Mouse (Mus musculus) gastrocnemius, postnatal 4 days (tissue): ENCODE data around the gene Ereg. TPM values are rescaled to one million over a fixed set of nuclear protein-coding genes. Genes with fewer than 3 reads are reported as not detected.

Experiments used
- DNase-seq, 2 experiments: peaks; one replicate each; pipeline ENCODE4 v3.0.0; 2021 to 2022; ENCODE audit warnings: low spot score in 2 of 2, mixed read lengths in 2 of 2
- total RNA-seq, 2 experiments: library from RNA; stranded (reverse); gene quantifications; 2 replicates each; pipeline ENCODE4 v1.2.3; 2021

The Ereg gene
- total RNA-seq, 2 experiments from 2014 or later: 0.10 TPM; not detected in 1

GRCm38 (mm10) chr5:91110023-91110670 is 35.7 kb downstream of the Ereg start:
- DNase-seq: no peak

DNA sequence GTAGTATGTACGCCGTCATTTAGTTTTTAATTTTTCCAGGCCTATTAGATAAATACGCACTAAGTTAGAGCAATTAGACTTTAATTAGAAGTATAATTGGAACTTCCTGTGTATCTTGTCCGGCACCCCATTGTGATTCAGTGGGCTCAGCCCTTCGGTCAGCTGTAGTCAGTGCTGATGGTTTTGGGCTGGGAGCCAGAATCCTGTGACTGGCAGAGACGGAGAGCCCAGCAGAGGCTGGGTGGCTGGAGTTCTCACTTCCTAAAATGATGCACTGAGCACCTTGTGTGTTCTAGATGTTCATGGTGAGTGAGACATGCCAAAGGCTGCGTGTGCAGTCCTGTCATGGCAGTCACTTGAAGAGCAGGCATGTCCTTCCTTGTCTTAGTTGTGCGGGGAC is 36.6 kb downstream of the Ereg start:
- DNase-seq: no peak

GRCm38 (mm10) chr5:91113967-91114366 is 39.5 kb downstream of the Ereg start:
- no peak for DNase-seq

GRCm38 (mm10) chr5:91114574-91114973 is 40.2 kb downstream of the Ereg start:
- no peak for DNase-seq

- no peak for DNase-seq
Observed at GRCm38 (mm10) chr5:91118618-91119017, 44.2 kb downstream of the Ereg start.

GRCm38 (mm10) chr5:91123404-91123803 is 49.0 kb downstream of the Ereg start:
- DNase-seq: no peak

DNA sequence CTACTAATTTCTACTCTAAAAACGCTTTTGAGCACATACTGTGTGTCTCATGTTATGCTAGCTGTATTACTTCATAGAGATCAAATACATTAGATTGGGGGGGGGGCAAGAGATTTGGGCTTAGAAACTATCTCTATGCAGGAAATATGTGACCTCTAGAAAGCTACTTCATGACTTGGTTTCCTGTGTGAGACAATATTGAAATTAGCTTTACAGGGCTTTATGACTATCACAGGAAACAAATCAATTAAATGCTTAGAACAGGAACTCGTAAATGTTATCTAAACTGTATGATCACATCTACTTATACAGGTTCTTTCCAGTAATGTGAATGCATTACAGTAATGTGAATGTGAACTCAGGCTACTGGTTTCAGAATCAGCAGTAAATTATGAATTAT is 49.7 kb downstream of the Ereg start:
- no peak for DNase-seq

DNA sequence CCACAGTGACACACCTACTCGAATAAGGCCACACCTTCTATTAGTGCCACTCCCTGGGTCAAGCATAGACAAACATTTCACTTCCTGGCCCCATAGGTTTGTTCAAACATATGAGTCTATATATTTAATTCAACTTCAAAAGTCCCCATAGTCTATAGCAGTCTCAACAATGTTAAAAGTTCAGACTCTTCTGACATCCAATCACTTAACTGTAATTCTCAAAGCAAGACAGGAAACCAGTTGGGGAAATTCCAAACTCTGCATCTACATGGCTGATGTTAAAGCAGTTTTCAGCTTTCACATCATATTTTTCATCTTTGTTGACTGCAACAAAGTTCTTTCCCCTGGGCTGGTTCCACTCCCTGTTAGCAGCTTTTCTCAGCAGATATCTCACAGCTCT is 52.2 kb downstream of the Ereg start:
- DNase-seq: no peak

GRCm38 (mm10) chr5:91134961-91135360 is 60.5 kb downstream of the Ereg start:
- DNase-seq: no peak

DNA sequence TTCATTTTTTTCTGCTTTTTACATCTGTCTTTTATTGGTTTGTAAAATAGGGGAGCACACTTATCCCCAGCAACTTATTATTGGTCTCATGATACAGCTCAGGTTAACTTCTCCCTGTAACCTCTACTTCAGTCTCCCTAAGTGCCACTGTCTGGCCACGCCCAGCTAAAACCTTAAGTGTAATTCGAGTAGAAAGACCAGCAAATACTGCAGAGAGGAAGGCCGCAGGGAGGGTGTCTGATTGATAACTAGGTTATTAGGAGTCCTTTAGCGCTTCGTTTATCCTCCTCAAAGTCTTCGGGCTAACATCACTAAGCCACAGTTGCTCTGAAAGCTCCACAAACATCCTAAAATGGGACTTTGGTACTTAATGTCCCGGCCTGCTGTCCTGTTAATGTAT is 64.5 kb downstream of the Ereg start:
- DNase-seq: no peak

- DNase-seq: peak; percentile 23 to 33
Observed at GRCm38 (mm10) chr5:91139446-91139873, 65.0 kb downstream of the Ereg start, which contains the start of gene Areg. Gene Areg (plus strand): TSS chr5:91139599.

DNA sequence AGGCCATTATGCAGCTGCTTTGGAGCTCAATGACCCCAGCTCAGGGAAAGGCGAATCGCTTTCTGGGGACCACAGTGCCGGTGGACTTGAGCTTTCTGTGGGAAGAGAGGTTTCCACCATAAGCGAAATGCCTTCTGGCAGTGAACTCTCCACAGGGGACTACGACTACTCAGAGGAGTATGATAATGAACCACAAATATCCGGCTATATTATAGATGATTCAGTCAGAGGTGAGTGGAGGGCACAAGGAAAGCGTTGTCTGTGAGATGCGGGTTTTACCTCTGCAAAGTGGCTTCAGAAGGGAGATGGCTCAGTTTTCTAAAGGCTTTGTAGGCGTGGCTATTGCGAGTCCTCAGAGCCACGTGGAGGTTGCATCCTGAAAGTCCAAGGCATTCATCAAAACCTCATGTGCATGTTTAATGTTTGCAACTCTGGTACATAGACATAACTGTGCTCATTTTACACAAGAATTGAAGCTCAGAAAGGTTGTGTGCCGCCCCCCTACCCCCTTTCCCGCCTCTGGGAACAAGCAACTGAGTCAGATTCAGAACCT is 66.5 kb downstream of the Ereg start:
- DNase-seq: no peak

Other genes starting within 250 kb of the Ereg start
- under 1 TPM; 0.69 to 0.91 TPM for gene Cxcl1, start 183.4 kb upstream of the Ereg start, total RNA-seq
- not detected for gene Cxcl2, start 170.8 kb upstream of the Ereg start, total RNA-seq
- gene Mthfd2l, start 143.5 kb upstream of the Ereg start, total RNA-seq: 10 to 100 TPM; 22.0 to 22.2 TPM
- gene Epgn, start 47.2 kb upstream of the Ereg start, total RNA-seq: under 1 TPM; 0.56 to 0.73 TPM
- not detected for gene Areg, start 65.0 kb downstream of the Ereg start, total RNA-seq